Mouse (Mus musculus) kidney, adult 8-10 months (tissue): ENCODE results near the gene Btbd9.

Source experiments
- DNase-seq, 2 experiments: peaks; one replicate each; pipeline ENCODE4 v3.0.0; 2022

The Btbd9 gene

GRCm38 (mm10) chr17:30267432-30267973 lies 308.8 kb downstream of the Btbd9 start:
- no peak for DNase-seq

- no peak for DNase-seq
These were observed 312.8 kb downstream of the Btbd9 start for GRCm38 (mm10) chr17:30263535-30263934.

- DNase-seq: no peak
These were observed 313.3 kb downstream of the Btbd9 start for GRCm38 (mm10) chr17:30262943-30263342.

- DNase-seq: peak; percentile 66 to 72
These were observed 313.8 kb downstream of the Btbd9 start for GRCm38 (mm10) chr17:30262440-30262839.

- DNase-seq: no peak
These were observed 314.3 kb downstream of the Btbd9 start for GRCm38 (mm10) chr17:30261983-30262340.

GRCm38 (mm10) chr17:30261307-30261982 lies 314.8 kb downstream of the Btbd9 start:
- DNase-seq: no peak

GRCm38 (mm10) chr17:30260641-30261306 lies 315.5 kb downstream of the Btbd9 start:
- no peak for DNase-seq

GRCm38 (mm10) chr17:30259938-30260337 lies 316.4 kb downstream of the Btbd9 start:
- no peak for DNase-seq

GRCm38 (mm10) chr17:30258480-30258879 lies 317.8 kb downstream of the Btbd9 start:
- DNase-seq: no peak

- DNase-seq: no peak
These were observed 320.2 kb downstream of the Btbd9 start for GRCm38 (mm10) chr17:30255928-30256560.

- DNase-seq: no peak
These were observed 322.4 kb downstream of the Btbd9 start for GRCm38 (mm10) chr17:30253924-30254323.

- DNase-seq: no peak
These were observed 323.3 kb downstream of the Btbd9 start for GRCm38 (mm10) chr17:30253028-30253427.

- DNase-seq: no peak
These were observed 331.0 kb downstream of the Btbd9 start for GRCm38 (mm10) chr17:30245308-30245706.

- DNase-seq: no peak
These were observed 331.5 kb downstream of the Btbd9 start for GRCm38 (mm10) chr17:30244651-30245307.

- no peak for DNase-seq
These were observed 332.7 kb downstream of the Btbd9 start for GRCm38 (mm10) chr17:30243540-30243939.

- DNase-seq: no peak
These were observed 333.6 kb downstream of the Btbd9 start for GRCm38 (mm10) chr17:30242647-30243046.

- DNase-seq: no peak
These were observed 334.5 kb downstream of the Btbd9 start for GRCm38 (mm10) chr17:30241720-30242322.

GRCm38 (mm10) chr17:30241061-30241460 lies 335.2 kb downstream of the Btbd9 start:
- DNase-seq: peak in 1 of 2 experiments; percentile 40

GRCm38 (mm10) chr17:30240659-30241058 lies 335.6 kb downstream of the Btbd9 start:
- no peak for DNase-seq

GRCm38 (mm10) chr17:30239458-30239857 lies 336.8 kb downstream of the Btbd9 start:
- no peak for DNase-seq

- DNase-seq: no peak
These were observed 338.7 kb downstream of the Btbd9 start for GRCm38 (mm10) chr17:30237600-30237999.

- no peak for DNase-seq
These were observed 339.7 kb downstream of the Btbd9 start for GRCm38 (mm10) chr17:30236611-30237010.

- no peak for DNase-seq
These were observed 340.9 kb downstream of the Btbd9 start for GRCm38 (mm10) chr17:30235380-30235779.
